Mouse (Mus musculus) midbrain, embryonic 13.5 days (tissue): ENCODE measurements around the gene Gm7075. TPM values are rescaled to one million over a fixed set of nuclear protein-coding genes. Genes with fewer than 3 reads are reported as not detected.
"Not testable (repeated sequence)": the region's sequence is repeated elsewhere in the genome, so short reads cannot be mapped to it uniquely, and the experiment has no call there.

Source experiments
- ATAC-seq: fragments of 200-750 bp; cut with Nextera tagmentation; 2 replicates; pipeline ENCODE4 v1.8.0; 2017; ENCODE audit warnings: mild to moderate bottlenecking, moderate TSS enrichment, moderate library complexity
- H3K27ac ChIP-seq: fragments of 300-500 bp; sonication (generic); 2 replicates; pipeline ENCODE4 v1.5.1; 2015; ENCODE audit warnings: inconsistent platforms, mild to moderate bottlenecking, moderate library complexity
- H3K27me3 ChIP-seq: fragments of 300-500 bp; sonication (generic); 2 replicates; pipeline ENCODE4 v1.6.1; 2015; ENCODE audit warnings: mild to moderate bottlenecking, inconsistent platforms
- H3K36me3 ChIP-seq: fragments of 300-500 bp; sonication (generic); 2 replicates; pipeline ENCODE4 v1.6.1; 2015; ENCODE audit warnings: mild to moderate bottlenecking, inconsistent platforms
- H3K4me1 ChIP-seq: fragments of 300-500 bp; sonication (generic); replicated peaks from 2 replicates; pipeline ENCODE4 v1.6.1; 2015; ENCODE audit warnings: inconsistent platforms
- H3K4me2 ChIP-seq: fragments of 300-500 bp; sonication (generic); replicated peaks from 2 replicates; pipeline ENCODE4 v1.6.1; 2015; ENCODE audit warnings: moderate library complexity, mild to moderate bottlenecking, inconsistent platforms
- H3K4me3 ChIP-seq: fragments of 300-500 bp; sonication (generic); replicated peaks from 2 replicates; pipeline ENCODE4 v1.5.1; 2015; ENCODE audit warnings: mild to moderate bottlenecking, inconsistent platforms
- H3K9ac ChIP-seq: fragments of 300-500 bp; sonication (generic); replicated peaks from 2 replicates; pipeline ENCODE4 v1.6.1; 2015; ENCODE audit warnings: mild to moderate bottlenecking, inconsistent platforms
- H3K9me3 ChIP-seq: fragments of 300-500 bp; sonication (generic); 2 replicates; pipeline ENCODE4 v1.6.1; 2016; ENCODE audit warnings: mild to moderate bottlenecking, inconsistent platforms
- WGBS: fragments of 180-500 bp; shearing (Covaris S2); methylation state at CpG from one replicate; pipeline ENCODE4 v1.1.7; 2015; 5-methylcytosine and 5-hydroxymethylcytosine counted together
- polyA plus RNA-seq: library from polyadenylated mRNA; unstranded; fragments of >200 nt; fragmentation: Nextera tagmentation; extraction: Ambion mirVana; gene quantifications from 2 replicates; pipeline ENCODE4 v1.2.1, GENCODE M21; 2015

Gm7075 gene
- polyA plus RNA-seq, 1 experiment from 2014 or later: not detected

- no peak overlapping the region for H3K4me2 ChIP-seq
- H3K36me3 ChIP-seq: no peaks in the 10 kb centered on the region
- H3K4me3 ChIP-seq: no peak overlapping the region
- no peak overlapping the region for H3K9ac ChIP-seq
- no peaks in the 10 kb centered on the region for H3K27me3 ChIP-seq
- no peak for ATAC-seq
- H3K27ac ChIP-seq: no peak overlapping the region
- H3K9me3 ChIP-seq: no peaks in the 10 kb centered on the region
- 93% methylated on average over 17 of the region's 17 CpGs for WGBS
- H3K4me1 ChIP-seq: 0 out of 2 replicates have a peak, but pooled peaks cover 2% of the 10 kb centered on the region
Observed at GRCm38 (mm10) chr10:63412756-63413155, 8.8 kb downstream of the Gm7075 start.

- not testable (repeated sequence) for H3K9me3 ChIP-seq, H3K4me3 ChIP-seq, H3K27ac ChIP-seq, ATAC-seq, H3K4me2 ChIP-seq, H3K36me3 ChIP-seq, H3K27me3 ChIP-seq, H3K4me1 ChIP-seq, H3K9ac ChIP-seq
- 97% methylated on average over 6 of the region's 7 CpGs for WGBS
Observed at GRCm38 (mm10) chr10:63411674-63412073, 9.9 kb downstream of the Gm7075 start.

GRCm38 (mm10) chr10:63410162-63410956, 11.2 kb downstream of the Gm7075 start:
- Histone ChIP-seq H3K4me2 (no peak overlapping the region), H3K4me3 (no peak overlapping the region), H3K9ac (no peak overlapping the region), H3K36me3 (no peaks in the 10 kb centered on the region), H3K27me3 (no peaks in the 10 kb centered on the region), H3K4me1 (0 out of 2 replicates have a peak, but pooled peaks cover 2% of the 10 kb centered on the region), H3K27ac (no peak overlapping the region), H3K9me3 (no peaks in the 10 kb centered on the region)
- 68% methylated on average over 16 of the region's 16 CpGs for WGBS
- ATAC-seq: peak; percentile 53; the same call in 1 of the 2 replicates

- Histone ChIP-seq H3K4me3 (no peak overlapping the region), H3K27me3 (no peaks in the 10 kb centered on the region), H3K9ac (no peak overlapping the region), H3K4me2 (no peak overlapping the region), H3K9me3 (no peaks in the 10 kb centered on the region), H3K27ac (no peak overlapping the region), H3K36me3 (no peaks in the 10 kb centered on the region), H3K4me1 (no peaks in the 10 kb centered on the region)
- WGBS: 83% methylated on average over 2 of the region's 2 CpGs
- no peak for ATAC-seq
Observed at GRCm38 (mm10) chr10:63403636-63404035, 18.0 kb downstream of the Gm7075 start.

- H3K4me3 ChIP-seq: no peak overlapping the region
- no peaks in the 10 kb centered on the region for H3K27me3 ChIP-seq
- H3K9ac ChIP-seq: no peak overlapping the region
- H3K4me2 ChIP-seq: no peak overlapping the region
- H3K36me3 ChIP-seq: no peaks in the 10 kb centered on the region
- H3K27ac ChIP-seq: no peak overlapping the region
- WGBS: 90% methylated on average over 5 of the region's 5 CpGs
- no peaks in the 10 kb centered on the region for H3K9me3 ChIP-seq
- ATAC-seq: no peak
- no peaks in the 10 kb centered on the region for H3K4me1 ChIP-seq
Observed at GRCm38 (mm10) chr10:63402731-63403504, 18.7 kb downstream of the Gm7075 start.

- Histone ChIP-seq H3K27ac (no peak overlapping the region), H3K9ac (no peak overlapping the region), H3K4me2 (no peak overlapping the region), H3K4me3 (no peak overlapping the region), H3K36me3 (no peaks in the 10 kb centered on the region), H3K27me3 (no peaks in the 10 kb centered on the region), H3K4me1 (no peaks in the 10 kb centered on the region), H3K9me3 (no peaks in the 10 kb centered on the region)
- no peak for ATAC-seq
- WGBS: 90% methylated on average over 10 of the region's 10 CpGs
Observed at GRCm38 (mm10) chr10:63396963-63397362, 24.6 kb downstream of the Gm7075 start.

- Histone ChIP-seq H3K27ac (no peak overlapping the region), H3K36me3 (no peaks in the 10 kb centered on the region), H3K4me2 (no peak overlapping the region), H3K9me3 (no peaks in the 10 kb centered on the region), H3K9ac (no peak overlapping the region), H3K27me3 (no peaks in the 10 kb centered on the region), H3K4me1 (no peaks in the 10 kb centered on the region), H3K4me3 (no peak overlapping the region)
- WGBS: 52% methylated on average over 4 of the region's 4 CpGs
- no peak for ATAC-seq
Observed at GRCm38 (mm10) chr10:63388948-63389347, 32.6 kb downstream of the Gm7075 start.

- peak overlapping the region; percentile 74 for H3K4me2 ChIP-seq
- peak overlapping the region; percentile 67 for H3K4me3 ChIP-seq
- peak overlapping the region; percentile 71; the same call in 1 of the 2 replicates for H3K27ac ChIP-seq
- ATAC-seq: no peak
- H3K27me3 ChIP-seq: no peaks in the 10 kb centered on the region
- WGBS: 3% methylated on average over 10 of the region's 10 CpGs
- peak overlapping the region; percentile 73 for H3K9ac ChIP-seq
- no peaks in the 10 kb centered on the region for H3K9me3 ChIP-seq
- peaks cover under 1% of the 10 kb centered on the region for H3K4me1 ChIP-seq
- no peaks in the 10 kb centered on the region for H3K36me3 ChIP-seq
Observed at GRCm38 (mm10) chr10:63386991-63387390, 34.6 kb downstream of the Gm7075 start.

- Histone ChIP-seq H3K4me2 (peak overlapping the region; percentile 74), H3K4me3 (peak overlapping the region; percentile 67), H3K9me3 (no peaks in the 10 kb centered on the region), H3K27ac (peak overlapping the region; percentile 71), H3K27me3 (peaks cover 4% of the 10 kb centered on the region), H3K36me3 (no peaks in the 10 kb centered on the region), H3K9ac (peak overlapping the region; percentile 73), H3K4me1 (peaks cover 6% of the 10 kb centered on the region)
- ATAC-seq: peak; percentile 80
- under 1% methylated on average over 19 of the region's 19 CpGs for WGBS
Observed at GRCm38 (mm10) chr10:63386444-63386843, 35.1 kb downstream of the Gm7075 start.

- H3K36me3 ChIP-seq, H3K9me3 ChIP-seq, ATAC-seq, H3K27ac ChIP-seq, H3K9ac ChIP-seq, H3K4me1 ChIP-seq, H3K27me3 ChIP-seq: not testable (repeated sequence)
- H3K4me3 ChIP-seq: peak overlapping the region; percentile 67
- WGBS: 28% methylated on average over 5 of the region's 5 CpGs
- peak overlapping the region; percentile 74 for H3K4me2 ChIP-seq
Observed at GRCm38 (mm10) chr10:63385897-63386296, 35.7 kb downstream of the Gm7075 start.

GRCm38 (mm10) chr10:63382372-63383279, 39.0 kb downstream of the Gm7075 start, which contains the start of gene Dnajc12:
Gene Dnajc12 (plus strand): TSS chr10:63382443.
- H3K4me1 ChIP-seq: peaks cover 9% of the 10 kb centered on the region
- under 1% methylated on average over 28 of the region's 28 CpGs for WGBS
- H3K36me3 ChIP-seq: no peaks in the 10 kb centered on the region
- H3K27me3 ChIP-seq: peaks cover 13% of the 10 kb centered on the region
- H3K4me2 ChIP-seq: peak within 1 kb of the TSS; percentile 93
- H3K4me3 ChIP-seq: peak within 1 kb of the TSS; percentile 61
- 0 out of 2 replicates have a peak within 1 kb of the TSS, but pooled peaks have one; percentile 44 for H3K27ac ChIP-seq
- peak within 1 kb of the TSS; percentile 78 for H3K9ac ChIP-seq
- ATAC-seq: peak; percentile 94
- H3K9me3 ChIP-seq: no peaks in the 10 kb centered on the region
